Mouse (Mus musculus) olfactory bulb, adult 2 months (tissue): ENCODE data around the gene Olfr1152. TPM values are rescaled to one million over a fixed set of nuclear protein-coding genes. Genes with fewer than 3 reads are reported as not detected.

Source experiments
- H3K27ac ChIP-seq: fragments of 200-500 bp; 2 replicates; pipeline ENCODE4 v1.5.1; 2012; ENCODE audit warnings: low read depth, low read length; ENCODE audit not compliant: insufficient read depth
- H3K4me1 ChIP-seq: fragments of 200-500 bp; 2 replicates; pipeline ENCODE4 v1.6.1; 2012; ENCODE audit warnings: low read length; ENCODE audit not compliant: control insufficient read depth, insufficient read depth
- H3K4me3 ChIP-seq: fragments of 200-500 bp; 2 replicates; pipeline ENCODE4 v1.5.1; 2012; ENCODE audit warnings: mild to moderate bottlenecking, low read depth, low read length, moderate library complexity; ENCODE audit not compliant: insufficient read depth
- CTCF ChIP-seq: fragments of 200-500 bp; IDR thresholded peaks from 2 replicates; pipeline ENCODE4 v1.5.1; 2012; ENCODE audit warnings: low read depth, mild to moderate bottlenecking, low read length, moderate library complexity; ENCODE audit not compliant: insufficient read depth
- POLR2A ChIP-seq: fragments of 200-500 bp; IDR thresholded peaks from 2 replicates; pipeline ENCODE4 v1.6.1; 2012; ENCODE audit warnings: mild to moderate bottlenecking, low read depth, low read length, moderate library complexity; ENCODE audit not compliant: insufficient read depth
- WGBS: fragments of 180-500 bp; shearing (Covaris S2); methylation state at CpG from one replicate; pipeline ENCODE4 v1.1.7; 2018; 5-methylcytosine and 5-hydroxymethylcytosine counted together
- polyA plus RNA-seq: library from polyadenylated mRNA; stranded (reverse); fragments of >200 nt; gene quantifications from 2 replicates; pipeline ENCODE4 v1.2.4, GENCODE M21; 2012; ENCODE audit warnings: low replicate concordance; ENCODE audit not compliant: missing spikeins, insufficient read depth, insufficient read length

Olfr1152 gene
- not detected in 2 replicates for polyA plus RNA-seq

DNA sequence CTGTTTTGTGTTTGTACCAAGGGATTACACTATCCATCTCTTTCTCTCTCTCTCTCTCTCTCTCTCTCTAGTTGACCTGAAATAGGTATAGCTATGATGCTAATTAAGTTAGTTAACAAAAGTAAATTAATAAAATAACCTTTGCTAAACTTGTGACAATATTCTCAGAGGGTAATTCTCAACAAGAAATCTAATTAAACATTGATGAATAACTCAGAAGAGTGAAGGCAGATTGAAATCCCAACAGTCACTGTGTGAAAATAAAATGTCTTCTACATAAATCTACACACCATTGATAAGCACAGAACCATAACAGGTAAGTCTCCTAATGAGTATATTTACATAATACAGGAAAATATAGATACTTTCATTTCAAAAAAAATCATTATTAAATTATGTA lies at the start of gene Olfr1152:
TSS of gene Olfr1152 (plus strand) at position 301 of the 400 bp plus-strand sequence.
- Histone ChIP-seq H3K4me3 (no peak within 1 kb of the TSS), H3K27ac (no peak within 1 kb of the TSS), H3K4me1 (no peaks in the 10 kb centered on the region)
- no peak for TF ChIP-seq CTCF
- TF ChIP-seq POLR2A = no peak

DNA sequence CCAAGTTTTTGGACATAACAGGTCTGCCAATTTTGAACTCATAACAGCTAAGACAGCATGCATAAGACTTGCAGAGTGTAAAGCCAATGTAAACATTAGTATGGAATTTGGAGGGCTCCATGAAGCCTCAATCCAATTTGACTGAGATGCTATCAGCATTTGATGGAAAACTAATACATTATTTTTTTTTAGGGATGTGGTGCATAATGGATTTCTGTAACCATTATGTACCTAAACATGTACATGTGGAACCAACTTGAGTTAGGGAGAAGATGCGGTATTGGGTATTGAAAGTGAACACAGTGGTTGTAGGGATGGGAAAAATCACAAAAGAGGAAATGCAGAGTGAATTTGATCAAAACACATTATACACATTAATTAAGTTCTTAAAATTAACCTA lies 36.1 kb upstream of the Olfr1152 start, which contains the start of gene Olfr1148:
TSS of gene Olfr1148 (plus strand) at position 301 of the 400 bp plus-strand sequence.
- no peak within 1 kb of the TSS for H3K27ac ChIP-seq
- TF ChIP-seq CTCF (no peak), POLR2A (no peak)
- WGBS = 97% methylated on average over 1 of the region's 1 CpGs
- H3K4me3 ChIP-seq = no peak within 1 kb of the TSS
- no peaks in the 10 kb centered on the region for H3K4me1 ChIP-seq

DNA sequence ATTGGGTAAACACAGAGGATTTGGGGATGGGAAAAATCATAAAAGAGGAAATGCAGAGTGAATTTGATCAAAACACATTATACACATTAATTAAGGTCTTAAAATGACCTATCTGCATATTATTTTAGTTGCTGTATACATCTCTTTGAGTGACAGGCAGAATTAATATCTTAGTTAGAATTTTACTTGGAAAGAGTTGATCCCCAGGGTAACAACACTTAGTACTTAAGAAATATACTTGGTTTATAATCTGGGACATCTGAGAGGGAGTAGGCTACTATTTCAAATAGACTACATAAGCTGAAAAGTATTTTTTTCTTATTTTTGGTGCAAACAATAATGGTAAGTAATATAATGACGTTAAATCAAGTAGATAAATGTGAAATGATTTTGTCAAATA lies 22.6 kb upstream of the Olfr1152 start, which contains the start of gene Olfr1150-ps1:
TSS of gene Olfr1150-ps1 (plus strand) at position 301 of the 400 bp plus-strand sequence.
- Histone ChIP-seq H3K27ac (no peak within 1 kb of the TSS), H3K4me3 (no peak within 1 kb of the TSS), H3K4me1 (no peaks in the 10 kb centered on the region)
- TF ChIP-seq POLR2A (no peak), CTCF (no peak)
- WGBS = 88% methylated on average over 1 of the region's 1 CpGs

DNA sequence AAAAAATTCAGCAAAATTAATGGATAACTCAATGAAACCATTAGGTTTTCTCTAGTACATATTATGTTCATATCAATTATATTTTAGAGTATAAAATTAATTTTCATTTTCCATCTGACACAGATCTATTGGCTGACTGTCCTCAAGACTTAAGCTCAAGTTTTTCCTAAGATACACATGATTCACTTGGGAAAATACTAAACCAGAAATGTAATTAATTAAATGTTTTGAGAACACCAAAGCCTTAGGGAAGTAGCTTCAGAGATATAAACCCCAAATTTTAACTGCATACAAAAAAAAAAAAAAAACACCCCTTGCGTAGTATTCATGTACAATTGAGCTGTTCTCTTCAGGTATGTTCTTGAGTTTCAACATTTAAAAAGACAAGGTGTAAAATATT lies 10.7 kb upstream of the Olfr1152 start, which contains the start of gene Olfr1151:
TSS of gene Olfr1151 (plus strand) at position 301 of the 400 bp plus-strand sequence.
- Histone ChIP-seq H3K4me1 (no peaks in the 10 kb centered on the region), H3K27ac (no peak within 1 kb of the TSS), H3K4me3 (no peak within 1 kb of the TSS)
- WGBS = 88% methylated on average over 1 of the region's 1 CpGs
- TF ChIP-seq POLR2A (no peak), CTCF (no peak)

DNA sequence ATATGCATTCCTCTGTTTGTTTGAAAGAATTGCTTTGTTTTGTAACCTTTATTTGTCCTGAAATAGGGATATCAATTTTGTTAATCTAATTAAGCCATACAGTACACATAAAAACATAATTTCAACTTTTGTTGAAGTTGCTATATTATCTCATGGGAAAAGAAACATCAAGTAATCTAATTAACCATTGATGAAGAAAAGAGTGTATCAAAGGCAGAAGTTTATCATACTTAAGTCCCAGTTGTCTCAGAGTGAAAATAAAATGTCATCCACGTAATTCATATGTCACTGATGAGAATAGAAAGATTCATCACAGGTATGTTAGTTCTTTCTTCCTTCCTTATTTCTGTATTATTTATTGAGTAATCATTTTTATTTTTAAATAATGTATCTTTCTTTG lies 28.4 kb downstream of the Olfr1152 start, which contains the start of gene Olfr1153:
TSS of gene Olfr1153 (plus strand) at position 301 of the 400 bp plus-strand sequence.
- WGBS = 53% methylated on average over 1 of the region's 1 CpGs
- Histone ChIP-seq H3K4me3 (no peak within 1 kb of the TSS), H3K27ac (no peak within 1 kb of the TSS), H3K4me1 (no peaks in the 10 kb centered on the region)
- TF ChIP-seq CTCF = no peak
- no peak for TF ChIP-seq POLR2A

DNA sequence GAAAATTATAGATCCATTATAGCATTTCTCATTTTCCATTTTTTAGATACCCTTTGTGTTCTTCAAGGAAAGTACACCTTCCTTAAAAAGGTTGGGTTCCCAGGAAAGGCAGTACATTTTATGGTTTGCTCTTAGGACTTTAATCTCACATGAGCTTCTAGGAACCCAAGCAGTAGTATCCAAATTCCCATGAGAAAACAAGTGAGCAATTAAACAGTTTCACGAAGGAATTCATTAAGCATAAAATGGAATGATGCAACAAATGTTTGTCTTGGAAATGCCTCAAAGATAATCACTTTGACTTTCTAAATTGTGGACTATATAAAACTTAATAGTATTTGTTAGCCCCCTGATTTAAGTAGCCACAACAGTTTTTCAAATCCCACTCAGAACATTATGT lies 38.8 kb downstream of the Olfr1152 start, which contains the start of gene Olfr1154:
TSS of gene Olfr1154 (minus strand) at position 101 of the 400 bp plus-strand sequence.
- no peaks in the 10 kb centered on the region for H3K4me1 ChIP-seq
- H3K4me3 ChIP-seq = no peak within 1 kb of the TSS
- TF ChIP-seq POLR2A (no peak), CTCF (no peak)
- WGBS = 91% methylated on average over 1 of the region's 1 CpGs
- H3K27ac ChIP-seq = no peak within 1 kb of the TSS

Other genes starting within 250 kb of the Olfr1152 start
- not detected in 2 replicates for gene Olfr1131, start 239.4 kb upstream of the Olfr1152 start, polyA plus RNA-seq
- not detected in 2 replicates for gene Olfr1132, start 229.0 kb upstream of the Olfr1152 start, polyA plus RNA-seq
- gene Olfr1133, start 219.1 kb upstream of the Olfr1152 start, polyA plus RNA-seq = not detected in 2 replicates
- not detected in 2 replicates for gene Olfr1134, start 208.0 kb upstream of the Olfr1152 start, polyA plus RNA-seq
- not detected in 2 replicates for gene Olfr1135, start 192.8 kb upstream of the Olfr1152 start, polyA plus RNA-seq
- not detected in 2 replicates for gene Olfr1136, start 172.5 kb upstream of the Olfr1152 start, polyA plus RNA-seq
- gene Olfr1137, start 153.3 kb upstream of the Olfr1152 start, polyA plus RNA-seq = not detected in 2 replicates
- gene Olfr1138, start 126.5 kb upstream of the Olfr1152 start, polyA plus RNA-seq = not detected in 2 replicates
- gene Olfr1140, start 122.7 kb upstream of the Olfr1152 start, polyA plus RNA-seq = not detected in 2 replicates
- not detected in 2 replicates for gene Olfr1141, start 112.5 kb upstream of the Olfr1152 start, polyA plus RNA-seq
- not detected in 2 replicates for gene Olfr152, start 87.0 kb upstream of the Olfr1152 start, polyA plus RNA-seq
- gene Olfr1143, start 65.9 kb upstream of the Olfr1152 start, polyA plus RNA-seq = not detected in 2 replicates
- gene Olfr1145, start 56.7 kb upstream of the Olfr1152 start, polyA plus RNA-seq = not detected in 2 replicates
- not detected in 2 replicates for gene Olfr1148, start 36.0 kb upstream of the Olfr1152 start, polyA plus RNA-seq
- gene Olfr1150-ps1, start 22.5 kb upstream of the Olfr1152 start, polyA plus RNA-seq = not detected in 2 replicates
- gene Olfr1151, start 10.6 kb upstream of the Olfr1152 start, polyA plus RNA-seq = not detected in 2 replicates
- gene Olfr1153, start 28.5 kb downstream of the Olfr1152 start, polyA plus RNA-seq = not detected in 2 replicates
- gene Olfr1154, start 38.7 kb downstream of the Olfr1152 start, polyA plus RNA-seq = not detected in 2 replicates
- gene Olfr1155, start 78.6 kb downstream of the Olfr1152 start, polyA plus RNA-seq = not detected in 2 replicates
- not detected in 2 replicates for gene Olfr1156, start 86.6 kb downstream of the Olfr1152 start, polyA plus RNA-seq
- not detected in 2 replicates for gene Olfr1157, start 101.8 kb downstream of the Olfr1152 start, polyA plus RNA-seq
- not detected in 2 replicates for gene Olfr74, start 108.2 kb downstream of the Olfr1152 start, polyA plus RNA-seq
- not detected in 2 replicates for gene Olfr1158, start 123.6 kb downstream of the Olfr1152 start, polyA plus RNA-seq
- gene Olfr1160, start 141.8 kb downstream of the Olfr1152 start, polyA plus RNA-seq = not detected in 2 replicates
- gene Olfr1161, start 156.3 kb downstream of the Olfr1152 start, polyA plus RNA-seq = not detected in 2 replicates
- not detected in 2 replicates for gene Olfr73, start 171.2 kb downstream of the Olfr1152 start, polyA plus RNA-seq
- not detected in 2 replicates for gene Olfr1162, start 184.6 kb downstream of the Olfr1152 start, polyA plus RNA-seq
- gene Olfr1163, start 205.3 kb downstream of the Olfr1152 start, polyA plus RNA-seq = not detected in 2 replicates
- gene Olfr1164, start 227.5 kb downstream of the Olfr1152 start, polyA plus RNA-seq = not detected in 2 replicates